Comparison of ENCODE assay signal across 8 mouse cellular contexts in genomic region chr11:94329270-94329891, GRCm38 (mm10). TPM values are rescaled to one million over a fixed set of nuclear protein-coding genes. Genes with fewer than 3 reads are reported as not detected.
DNase-seq lines count a peak whose midpoint lies in the region; ATAC-seq and TF ChIP-seq lines count a peak whose summit lies in the region.

No protein-coding gene starts in this region.

- H3K27me3 ChIP-seq in testis, adult 2 months (ENCODE audit: control insufficient read depth, insufficient read depth, low read length): no peaks in the 10 kb centered on the region
- H3K27me3 ChIP-seq in heart, embryonic 11.5 days (ENCODE audit: control insufficient read depth, insufficient read depth, low read length): no peaks in the 10 kb centered on the region
- 0 out of 2 replicates have a peak, but pooled peaks cover 5% of the 10 kb centered on the region for H3K27me3 ChIP-seq in liver, embryonic 13.5 days
- no peaks in the 10 kb centered on the region for H3K27me3 ChIP-seq in neural tube, embryonic 13.5 days

- no peaks in the 10 kb centered on the region for H3K36me3 ChIP-seq in testis, adult 2 months (ENCODE audit: control insufficient read depth, insufficient read depth, low read length)
- H3K36me3 ChIP-seq in heart, embryonic 11.5 days (ENCODE audit: control insufficient read depth, insufficient read depth, low read length): no peaks in the 10 kb centered on the region; the same call in 1 of the 2 replicates
- H3K36me3 ChIP-seq in liver, embryonic 13.5 days: no peaks in the 10 kb centered on the region
- H3K36me3 ChIP-seq in neural tube, embryonic 13.5 days: peaks cover 2% of the 10 kb centered on the region

- H3K4me2 ChIP-seq in heart, embryonic 11.5 days: peak overlapping the region; percentile 77
- peak overlapping the region; percentile 92 for H3K4me2 ChIP-seq in liver, embryonic 13.5 days
- peak overlapping the region; percentile 75 for H3K4me2 ChIP-seq in neural tube, embryonic 13.5 days

- H3K9me3 ChIP-seq in heart, embryonic 11.5 days (replicated peaks; ENCODE audit: control insufficient read depth, low read length): no peaks in the 10 kb centered on the region
- H3K9me3 ChIP-seq in liver, embryonic 13.5 days (replicated peaks): no peaks in the 10 kb centered on the region
- no peaks in the 10 kb centered on the region for H3K9me3 ChIP-seq in neural tube, embryonic 13.5 days

- H3K4me3 ChIP-seq in testis, adult 2 months (ENCODE audit: control insufficient read depth, low read depth, low read length): no peak overlapping the region
- H3K4me3 ChIP-seq in heart, embryonic 11.5 days (ENCODE audit: low read depth, low read length): no peak overlapping the region
- no peak overlapping the region for H3K4me3 ChIP-seq in liver, embryonic 13.5 days (replicated peaks)
- H3K4me3 ChIP-seq in neural tube, embryonic 13.5 days: peak overlapping the region; percentile 75; the same call in 1 of the 2 replicates

- DNase-seq in testis, postnatal 14 days (ENCODE audit: low spot score): no peak
- DNase-seq in embryo, embryonic 10 days (ENCODE audit: low spot score): peak; percentile 78
- peak; percentile 69 for DNase-seq in kidney, postnatal 10 days
- no peak for DNase-seq in liver, embryonic 13.5 days

- WGBS in heart, embryonic 11.5 days (ENCODE audit: insufficient replicate concordance): 46% methylated on average over 4 of the region's 4 CpGs
- 58% methylated on average over 4 of the region's 4 CpGs for WGBS in liver, embryonic 13.5 days (ENCODE audit: insufficient replicate concordance)
- WGBS in neural tube, embryonic 13.5 days: 46% methylated on average over 4 of the region's 4 CpGs

- TF ChIP-seq CTCF in testis, adult 2 months (IDR thresholded peaks at IDR 0.05; ENCODE audit: control insufficient read depth, insufficient read depth, insufficient replicate concordance, low read depth, low read length): peak; percentile 24; the same call in 1 of the 2 replicates

- TF ChIP-seq POLR2A in testis, adult 2 months (IDR thresholded peaks at IDR 0.05; ENCODE audit: control insufficient read depth, low read depth, low read length): no peak

- ATAC-seq in heart, embryonic 11.5 days (replicated peaks; ENCODE audit: insufficient number of reproducible peaks, low FRiP score, low TSS enrichment): no peak
- no peak for ATAC-seq in liver, embryonic 13.5 days (ENCODE audit: low read depth)
- ATAC-seq in neural tube, embryonic 13.5 days (ENCODE audit: low read depth): no peak
- no peak for ATAC-seq in inflammation-experienced regulatory T-cells, adult 6 months

- H3K4me1 ChIP-seq in testis, adult 2 months (ENCODE audit: control insufficient read depth, insufficient read depth, low read length): peaks cover 3% of the 10 kb centered on the region
- peaks cover 19% of the 10 kb centered on the region for H3K4me1 ChIP-seq in heart, embryonic 11.5 days (ENCODE audit: control insufficient read depth, insufficient read depth, low read length)
- H3K4me1 ChIP-seq in liver, embryonic 13.5 days (replicated peaks): peaks cover 72% of the 10 kb centered on the region
- H3K4me1 ChIP-seq in neural tube, embryonic 13.5 days (replicated peaks): peaks cover 55% of the 10 kb centered on the region

- H3K27ac ChIP-seq in testis, adult 2 months (ENCODE audit: control insufficient read depth, insufficient read depth, low read depth, low read length): no peak overlapping the region
- H3K27ac ChIP-seq in heart, embryonic 11.5 days (ENCODE audit: low read depth, low read length): 0 out of 2 replicates have a peak overlapping the region, but pooled peaks have one; percentile 10
- no peak overlapping the region for H3K27ac ChIP-seq in liver, embryonic 13.5 days
- H3K27ac ChIP-seq in neural tube, embryonic 13.5 days (replicated peaks): peak overlapping the region; percentile 100

- H3K9ac ChIP-seq in heart, embryonic 11.5 days (ENCODE audit: low read depth, low read length): no peak overlapping the region
- no peak overlapping the region for H3K9ac ChIP-seq in liver, embryonic 13.5 days
- 0 out of 2 replicates have a peak overlapping the region, but pooled peaks have one; percentile 99 for H3K9ac ChIP-seq in neural tube, embryonic 13.5 days

RNA-seq across cellular contexts. Expression of gene Ankrd40, which starts 1.6 kb away (rescaled TPM):
- 80.8 and 89.0 TPM in 2 replicates for polyA plus RNA-seq in testis, adult 2 months (2012; rRNA removed)
- polyA plus RNA-seq in heart, embryonic 11.5 days (2014; fragmentation: Nextera tagmentation; extraction: Ambion mirVana): 34.3 and 34.9 TPM in 2 replicates
- 5.2 and 5.5 TPM in 2 replicates for polyA plus RNA-seq in liver, embryonic 13.5 days (2015; fragmentation: Nextera tagmentation; extraction: Ambion mirVana)
- 21.0 and 21.8 TPM in 2 replicates for polyA plus RNA-seq in neural tube, embryonic 13.5 days (2015; fragmentation: Nextera tagmentation; extraction: Ambion mirVana)
- polyA plus RNA-seq in inflammation-experienced regulatory T-cells, adult 6 months (2017; shearing (Covaris generic)): 10 to 100 TPM; 10.9 to 18.7 (median 17.1) TPM

RNA-seq across cellular contexts. Expression of gene Luc7l3, which starts 7.6 kb away (rescaled TPM):
- polyA plus RNA-seq in testis, adult 2 months (2012; rRNA removed): 8.2 and 10.7 TPM in 2 replicates
- polyA plus RNA-seq in heart, embryonic 11.5 days (2014; fragmentation: Nextera tagmentation; extraction: Ambion mirVana): 77.9 and 79.4 TPM in 2 replicates
- 53.4 and 68.8 TPM in 2 replicates for polyA plus RNA-seq in liver, embryonic 13.5 days (2015; fragmentation: Nextera tagmentation; extraction: Ambion mirVana)
- polyA plus RNA-seq in neural tube, embryonic 13.5 days (2015; fragmentation: Nextera tagmentation; extraction: Ambion mirVana): 146 and 151 TPM in 2 replicates
- polyA plus RNA-seq in inflammation-experienced regulatory T-cells, adult 6 months (2017; shearing (Covaris generic)): 100 to 1,000 TPM; 117 to 168 (median 166) TPM

RNA-seq across cellular contexts. Expression of gene Gm21885, which starts 47.7 kb away (rescaled TPM):
- not detected in 2 replicates for polyA plus RNA-seq in testis, adult 2 months (2012; rRNA removed)
- not detected in 2 replicates for polyA plus RNA-seq in heart, embryonic 11.5 days (2014; fragmentation: Nextera tagmentation; extraction: Ambion mirVana)
- polyA plus RNA-seq in liver, embryonic 13.5 days (2015; fragmentation: Nextera tagmentation; extraction: Ambion mirVana): not detected in 2 replicates
- 0.27 TPM in 1 of 2 replicates, not detected in the other for polyA plus RNA-seq in neural tube, embryonic 13.5 days (2015; fragmentation: Nextera tagmentation; extraction: Ambion mirVana)
- 1 to 10 TPM; 1.6 to 1.7 (median 1.7) TPM for polyA plus RNA-seq in inflammation-experienced regulatory T-cells, adult 6 months (2017; shearing (Covaris generic))

Comparison
In these comparisons a context has a peak if more than half of its experiments do, and no peak if none do; other contexts are left out.
1. H3K27ac ChIP-seq: peak in heart, embryonic 11.5 days (single experiment) and neural tube, embryonic 13.5 days (single experiment); none in testis, adult 2 months (single experiment) and liver, embryonic 13.5 days (single experiment).
2. DNase-seq: peak in embryo, embryonic 10 days (single experiment) and kidney, postnatal 10 days (single experiment); none in testis, postnatal 14 days (single experiment) and liver, embryonic 13.5 days (single experiment).
3. Peak in every context shown above with its lines, with median percentiles within 50 percentile points of each other: H3K4me2 ChIP-seq.